In genomic region chr11:29172563-29173124, GRCm38 (mm10) we compare ENCODE assay signal across 1 mouse cellular context.
TF ChIP-seq lines count a peak whose summit lies in the region.

Gene Ppp4r3b, plus strand, starts transcription at chr11:29172890.

TF ChIP-seq in CH12.LX, 34 proteins besides CTCF, POLR2A, EP300 and RAD21 (continued from another document):
- TF ChIP-seq IRF4 (IDR thresholded peaks at IDR 0.05; ENCODE audit: low read depth, low read length) (peak; percentile 42; the same call in 1 of the 2 replicates), MYC (IDR thresholded peaks at IDR 0.05; ENCODE audit: low read depth, low read length) (0 out of 2 replicates have a peak, but pooled peaks have one; percentile 53), PAX5 (IDR thresholded peaks at IDR 0.05; ENCODE audit: low read length) (no peak), JUND (conservative IDR thresholded peaks at IDR 0.05; ENCODE audit: low read depth, low read length) (no peak), MXI1 (IDR thresholded peaks at IDR 0.05; ENCODE audit: low read depth, low read length) (peak; percentile 93), GABPA (IDR thresholded peaks at IDR 0.05; ENCODE audit: insufficient replicate concordance, low read depth, low read length) (no peak; the same call in 1 of the 2 replicates), POLR2AphosphoS2 (IDR thresholded peaks at IDR 0.05; ENCODE audit: low read depth, low read length) (peak; percentile 74), E2F4 (IDR thresholded peaks at IDR 0.05; ENCODE audit: insufficient replicate concordance, low read depth, low read length) (no peak), MAFK (IDR thresholded peaks at IDR 0.05; ENCODE audit: insufficient replicate concordance, low read length) (no peak), ZKSCAN1 (IDR thresholded peaks at IDR 0.05; ENCODE audit: borderline replicate concordance, low read depth, low read length) (no peak)
